Comparison of ENCODE assay signal across 19 mouse cellular contexts in genomic region chr16:88138913-88139312, GRCm38 (mm10).
DNase-seq lines count a peak whose midpoint lies in the region; ATAC-seq and TF ChIP-seq lines count a peak whose summit lies in the region.
"Had no signal": no experiment of that assay in that cellular context is flagged by ENCODE, and none has a peak within 500 bp of the region (broad histone marks: within the 10 kb centered on the region; RNA-seq: fewer than 3 reads in every experiment).

No protein-coding gene starts in this region.

- H3K27me3 ChIP-seq in CH12.LX (replicated peaks) = no peaks in the 10 kb centered on the region
- H3K27me3 ChIP-seq: Patski had no signal

- ATAC-seq in inflammation-experienced regulatory T-cells, adult 6 months = no peak
- ATAC-seq: activated CD4-positive, CD25-positive, alpha-beta regulatory T cell, adult 4 months; CD4-positive, CD25-positive, alpha-beta regulatory T cell, adult 4 months; Patski had no signal

- no peaks in the 10 kb centered on the region for H3K79me2 ChIP-seq in CH12.LX (replicated peaks; ENCODE audit: control insufficient read depth, extremely low read depth, insufficient read depth, poor library complexity, severe bottlenecking)

- H3K4me3 ChIP-seq in layer of hippocampus, adult 2 months = no peak overlapping the region
- H3K4me3 ChIP-seq in CH12.LX (replicated peaks in 1 of 3; ENCODE audit: low read depth in 2 of 3, low read length in 2 of 3, poor library complexity in 1 of 3) = no peak overlapping the region

- H3K36me3 ChIP-seq in CH12.LX (replicated peaks in 1 of 2; ENCODE audit: control insufficient read depth in 1 of 2, insufficient read depth in 1 of 2, low read length in 1 of 2) = no peaks in the 10 kb centered on the region
- H3K36me3 ChIP-seq: G1E had no signal

- peak; percentile 46 for TF ChIP-seq CTCF in layer of hippocampus, adult 2 months (conservative IDR thresholded peaks at IDR 0.05)
- TF ChIP-seq CTCF in CH12.LX (conservative IDR thresholded peaks at IDR 0.05 in 1 of 2, IDR thresholded peaks at IDR 0.05 in 1 of 2; ENCODE audit: low read depth in 2 of 2, low read length in 2 of 2) = peak in 1 of 2 experiments; percentile 56; a peak in 2 of 4 replicates

- peak; percentile 46 for TF ChIP-seq RAD21 in CH12.LX (IDR thresholded peaks at IDR 0.05; ENCODE audit: low read depth, low read length)

- no peak overlapping the region for H3K4me2 ChIP-seq in CH12.LX (ENCODE audit: insufficient read depth, low read depth, poor library complexity, severe bottlenecking)

- dilution Hi-C loops in CH12.LX (cut with MboI; ENCODE audit: extremely low pct_ligation_motif_present, extremely low pct_unique_long_range_greater_than_20kb, low sequenced_read_pairs) = no loop called here

- TF ChIP-seq EP300 in CH12.LX (IDR thresholded peaks at IDR 0.05; ENCODE audit: low read length) = no peak

- no peak overlapping the region for H3K9ac ChIP-seq in CH12.LX (ENCODE audit: insufficient read depth, low read depth)

- in situ Hi-C loops in CH12.LX (cut with MboI; ENCODE audit: low pct_ligation_motif_present, low pct_unique_long_range_greater_than_20kb, low sequenced_read_pairs) = loop anchor here (10.0 kb wide), 1 partner anchor 294 kb away; no protein-coding TSS in a partner anchor

- H3K9me3 ChIP-seq in CH12.LX (replicated peaks; ENCODE audit: low read length) = peaks cover 3% of the 10 kb centered on the region

- H3K27ac ChIP-seq in layer of hippocampus, adult 2 months = no peak overlapping the region
- no peak overlapping the region for H3K27ac ChIP-seq in CH12.LX (ENCODE audit: insufficient read depth, low read depth)

- H3K4me1 ChIP-seq in CH12.LX (ENCODE audit: control insufficient read depth in 1 of 2, insufficient read depth in 2 of 2) = peaks cover 3 to 14% of the 10 kb centered on the region in 2 experiments

- DNase-seq in layer of hippocampus, adult 2 months (ENCODE audit: low spot score in 2 of 2) = no peak
- DNase-seq in layer of hippocampus, adult 18-20 months (ENCODE audit: low spot score in 2 of 2) = no peak
- no peak for DNase-seq in CH12.LX (ENCODE audit: extremely low read depth)
- DNase-seq: adrenal gland, adult 2 months; adrenal gland, adult 8-10 months; adrenal gland, postnatal 10 days; adrenal gland, postnatal 14 days; adrenal gland, postnatal 25 days; adrenal gland, postnatal 36 days; B cell, adult 2 months; cerebellum, adult 11 months; cerebellum, adult 11-12 months; cerebellum, adult 18-20 months; cerebellum, adult 2 months had no signal

- TF ChIP-seq POLR2A in CH12.LX (IDR thresholded peaks at IDR 0.05; ENCODE audit: low read depth, low read length) = no peak

TF ChIP-seq in CH12.LX, 34 proteins besides CTCF, POLR2A, EP300 and RAD21:
- TF ChIP-seq SMC3 (IDR thresholded peaks at IDR 0.05; ENCODE audit: low read depth, low read length) (peak; percentile 58), ZKSCAN1 (IDR thresholded peaks at IDR 0.05; ENCODE audit: borderline replicate concordance, low read depth, low read length) (no peak)
